9 mouse cellular contexts compared by ENCODE assay signal in genomic region chr17:57180363-57180762, GRCm38 (mm10). TPM values are rescaled to one million over a fixed set of nuclear protein-coding genes. Genes with fewer than 3 reads are reported as not detected.
A peak's percentile ranks its signal among the peaks of the same experiment; 100 is the strongest.
DNase-seq lines count a peak whose midpoint lies in the region; ATAC-seq and TF ChIP-seq lines count a peak whose summit lies in the region.
"Had no signal": no experiment of that assay in that cellular context is flagged by ENCODE, and none has a peak within 500 bp of the region (broad histone marks: within the 10 kb centered on the region; RNA-seq: fewer than 3 reads in every experiment).

No protein-coding gene starts in this region.

- no peak overlapping the region for H3K4me3 ChIP-seq in gastrocnemius, adult 2 months
- no peak overlapping the region for H3K4me3 ChIP-seq in limb, embryonic 10.5 days
- no peak overlapping the region for H3K4me3 ChIP-seq in forebrain, embryonic 16.5 days (replicated peaks; ENCODE audit: low read length)
- H3K4me3 ChIP-seq: hindbrain, embryonic 15.5 days had no signal

- no peaks in the 10 kb centered on the region for H3K36me3 ChIP-seq in limb, embryonic 10.5 days
- H3K36me3 ChIP-seq in forebrain, embryonic 16.5 days (ENCODE audit: control insufficient read depth, insufficient read depth), result no peaks in the 10 kb centered on the region
- H3K36me3 ChIP-seq: hindbrain, embryonic 15.5 days had no signal

- H3K9ac ChIP-seq in forebrain, embryonic 16.5 days (replicated peaks; ENCODE audit: low read depth, low read length), result no peak overlapping the region
- H3K9ac ChIP-seq: hindbrain, embryonic 15.5 days had no signal

- no peaks in the 10 kb centered on the region for H3K27me3 ChIP-seq in limb, embryonic 10.5 days (ENCODE audit: low read depth, poor library complexity, severe bottlenecking)
- no peaks in the 10 kb centered on the region for H3K27me3 ChIP-seq in forebrain, embryonic 16.5 days (replicated peaks; ENCODE audit: control insufficient read depth, insufficient read depth, low read length)
- H3K27me3 ChIP-seq: hindbrain, embryonic 15.5 days had no signal

- no peak for DNase-seq in gastrocnemius, adult 2 months
- no peak for DNase-seq in gastrocnemius, postnatal 25 days
- DNase-seq in A20 (ENCODE audit: low read depth, low spot score) (peak; percentile 32), WW6 (ENCODE audit: low read depth, low spot score) (peak; percentile 42)
- DNase-seq in limb, embryonic 10.5 days (ENCODE audit: low spot score), result no peak
- no peak for DNase-seq in gastrocnemius, postnatal 4 days (ENCODE audit: low spot score in 2 of 2)

- no peaks in the 10 kb centered on the region for H3K4me1 ChIP-seq in limb, embryonic 10.5 days
- no peaks in the 10 kb centered on the region for H3K4me1 ChIP-seq in forebrain, embryonic 16.5 days (replicated peaks; ENCODE audit: control insufficient read depth, insufficient read depth, low read length)
- H3K4me1 ChIP-seq: hindbrain, embryonic 15.5 days had no signal

- H3K4me2 ChIP-seq in forebrain, embryonic 16.5 days (ENCODE audit: low read length), result no peak overlapping the region
- H3K4me2 ChIP-seq: hindbrain, embryonic 15.5 days had no signal

- peak; percentile 83 for ATAC-seq in megakaryocyte, adult 5-6 weeks (ENCODE audit: poor library complexity, severe bottlenecking)
- no peak for ATAC-seq in forebrain, embryonic 16.5 days

- 36% methylated on average over 8 of the region's 8 CpGs for WGBS in limb, embryonic 10.5 days
- 33% methylated on average over 8 of the region's 8 CpGs for WGBS in forebrain, embryonic 16.5 days

- TF ChIP-seq CTCF in gastrocnemius, adult 2 months (IDR thresholded peaks at IDR 0.05), result peak; percentile 54

- no peak overlapping the region for H3K27ac ChIP-seq in gastrocnemius, adult 2 months
- no peak overlapping the region for H3K27ac ChIP-seq in limb, embryonic 10.5 days
- no peak overlapping the region for H3K27ac ChIP-seq in forebrain, embryonic 16.5 days (ENCODE audit: low read length)
- H3K27ac ChIP-seq: hindbrain, embryonic 15.5 days had no signal

- no peaks in the 10 kb centered on the region for H3K9me3 ChIP-seq in limb, embryonic 10.5 days (replicated peaks)
- no peaks in the 10 kb centered on the region for H3K9me3 ChIP-seq in forebrain, embryonic 16.5 days (ENCODE audit: control insufficient read depth, low read length)
- H3K9me3 ChIP-seq: hindbrain, embryonic 15.5 days had no signal

- intact Hi-C loops in gastrocnemius, adult 2 months (cut with DNase I), result no loop called here

RNA-seq across cellular contexts. Expression of gene Tnfsf14, which starts 13.6 kb away (rescaled TPM):
- not detected for total RNA-seq in gastrocnemius, adult 2 months (2021)
- not detected for total RNA-seq in gastrocnemius, postnatal 25 days (2021)
- total RNA-seq in megakaryocyte, adult 5-6 weeks (2015), result 5.5 and 6.3 TPM in 2 replicates
- total RNA-seq in megakaryocyte, adult 5-6 weeks (2017), result 15.6 and 15.7 TPM in 2 replicates
- 0.15 TPM in 2 replicates for polyA plus RNA-seq in limb, embryonic 10.5 days (2016; fragmentation: Nextera tagmentation; extraction: Ambion mirVana)
- polyA plus RNA-seq in forebrain, embryonic 16.5 days (2015; fragmentation: Nextera tagmentation; extraction: Ambion mirVana), result not detected in 2 replicates
- not detected for total RNA-seq in gastrocnemius, postnatal 4 days (2021)

RNA-seq across cellular contexts. Expression of gene Cd70, which starts 30.8 kb away (rescaled TPM):
- total RNA-seq in gastrocnemius, adult 2 months (2021), result not detected
- not detected for total RNA-seq in gastrocnemius, postnatal 25 days (2021)
- not detected in 2 replicates for total RNA-seq in megakaryocyte, adult 5-6 weeks (2015)
- total RNA-seq in megakaryocyte, adult 5-6 weeks (2017), result not detected in 2 replicates
- not detected in 2 replicates for polyA plus RNA-seq in limb, embryonic 10.5 days (2016; fragmentation: Nextera tagmentation; extraction: Ambion mirVana)
- polyA plus RNA-seq in forebrain, embryonic 16.5 days (2015; fragmentation: Nextera tagmentation; extraction: Ambion mirVana), result 0.30 TPM in 1 of 2 replicates, not detected in the other
- not detected for total RNA-seq in gastrocnemius, postnatal 4 days (2021)

RNA-seq across cellular contexts. Expression of gene C3, which starts 47.6 kb away (rescaled TPM):
- total RNA-seq in gastrocnemius, adult 2 months (2021), result 10 to 100 TPM; 10.3 to 24.5 TPM
- 10 to 100 TPM in 1 of 2 experiments, 1 to 10 TPM in 1; 2.5 to 26.2 TPM for total RNA-seq in gastrocnemius, postnatal 25 days (2021)
- 699 and 776 TPM in 2 replicates for total RNA-seq in megakaryocyte, adult 5-6 weeks (2015)
- 1,145 and 1,156 TPM in 2 replicates for total RNA-seq in megakaryocyte, adult 5-6 weeks (2017)
- polyA plus RNA-seq in limb, embryonic 10.5 days (2016; fragmentation: Nextera tagmentation; extraction: Ambion mirVana), result 0.03 and 0.15 TPM in 2 replicates
- 0.65 and 1.2 TPM in 2 replicates for polyA plus RNA-seq in forebrain, embryonic 16.5 days (2015; fragmentation: Nextera tagmentation; extraction: Ambion mirVana)
- 10 to 100 TPM in 1 of 2 experiments, 1 to 10 TPM in 1; 5.3 to 19.8 TPM for total RNA-seq in gastrocnemius, postnatal 4 days (2021)

Comparison
In these comparisons a context has a peak if more than half of its experiments do, and no peak if none do; other contexts are left out.
1. DNase-seq: peak in A20 (single experiment) and WW6 (single experiment); none in gastrocnemius, adult 2 months (single experiment), gastrocnemius, postnatal 25 days (single experiment), limb, embryonic 10.5 days (single experiment) and gastrocnemius, postnatal 4 days (0 of 2).
2. RNA of gene Tnfsf14, which starts 13.6 kb away (total RNA-seq): 5.5 to 15.7 TPM in megakaryocyte, adult 5-6 weeks; not detected in gastrocnemius, postnatal 4 days, not detected in gastrocnemius, adult 2 months and not detected in gastrocnemius, postnatal 25 days; every median in the first group is over 4 times any median in the second.
3. RNA of gene C3, which starts 47.6 kb away (total RNA-seq): 699 to 1,156 TPM in megakaryocyte, adult 5-6 weeks; 2.5 to 26.2 TPM in gastrocnemius, postnatal 25 days, 10.3 to 24.5 TPM in gastrocnemius, adult 2 months and 5.3 to 19.8 TPM in gastrocnemius, postnatal 4 days; every median in the first group is over 10 times any median in the second.